Mouse (Mus musculus): ENCODE data around the gene Dnaja3.

DNA sequence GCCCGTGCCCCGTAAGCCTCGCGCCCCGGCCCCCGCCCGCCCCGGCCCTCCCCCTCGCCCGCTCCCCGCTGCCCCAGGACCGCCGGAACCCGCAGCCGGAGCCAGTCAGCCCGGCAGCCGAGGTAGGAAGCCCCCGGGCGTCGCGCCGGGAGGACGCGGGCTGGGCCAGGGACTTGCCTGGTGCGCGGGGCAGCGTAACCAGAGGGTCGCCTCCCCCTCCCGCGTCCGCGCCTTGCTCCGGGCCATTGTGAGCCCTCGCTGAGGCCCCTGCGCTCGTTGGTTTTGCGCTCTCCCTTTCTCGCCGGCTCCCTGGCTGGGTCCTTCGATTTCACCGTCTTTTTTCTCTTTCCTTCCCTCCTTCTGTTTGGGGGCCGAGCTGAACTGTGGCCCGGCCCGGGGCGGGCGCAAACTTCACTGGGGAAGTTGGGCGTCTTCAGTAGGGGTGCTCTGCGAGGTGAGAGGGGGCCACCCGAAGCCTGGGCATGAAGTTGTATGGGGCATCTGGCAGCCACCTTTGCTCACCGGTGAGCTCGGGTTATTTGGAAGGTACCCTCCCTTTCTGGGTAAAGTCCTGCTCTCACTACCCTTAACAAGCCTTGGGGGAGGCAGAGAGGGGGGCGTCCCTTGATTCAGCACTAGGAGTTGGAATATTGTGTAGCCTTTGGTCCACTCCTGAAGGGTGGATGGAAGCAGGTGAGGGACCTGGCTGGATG, 44.8 kb upstream of the Dnaja3 start:
- TF ChIP-seq CTCF (IDR thresholded peaks at IDR 0.05; ENCODE audit: insufficient read depth, low read depth, low read length) (no peak), POLR2A (IDR thresholded peaks at IDR 0.05; ENCODE audit: insufficient read depth, low read depth, low read length) (no peak)

Measured in olfactory bulb, adult 2 months (tissue).